Mouse (Mus musculus): ENCODE results near the gene Syce3.
"Not testable (repeated sequence)": the region's sequence is repeated elsewhere in the genome, so short reads cannot be mapped to it uniquely, and the experiment has no call there.

Gene Syce3

GRCm38 (mm10) chr15:89410118-89410517 lies at the start of gene Syce3:
Gene Syce3, minus strand, starts transcription at chr15:89410503.
- DNase-seq (ENCODE audit: low spot score in 2 of 2) = no peak

- no peak for DNase-seq (ENCODE audit: low spot score in 2 of 2)
Measured at GRCm38 (mm10) chr15:89459821-89460220, 49.5 kb upstream of the Syce3 start.

GRCm38 (mm10) chr15:89458942-89459341 lies 48.6 kb upstream of the Syce3 start:
- no peak for DNase-seq (ENCODE audit: low spot score in 2 of 2)

- no peak for DNase-seq (ENCODE audit: low spot score in 2 of 2)
Measured at GRCm38 (mm10) chr15:89455642-89456041, 45.3 kb upstream of the Syce3 start.

GRCm38 (mm10) chr15:89454857-89455256 lies 44.6 kb upstream of the Syce3 start:
- no peak for DNase-seq (ENCODE audit: low spot score in 2 of 2)

GRCm38 (mm10) chr15:89453865-89454478 lies 43.7 kb upstream of the Syce3 start, which contains the start of gene Mapk8ip2:
Gene Mapk8ip2, plus strand, starts transcription at chr15:89453913.
- no peak for DNase-seq (ENCODE audit: low spot score in 2 of 2)

GRCm38 (mm10) chr15:89452906-89453864 lies 42.9 kb upstream of the Syce3 start:
- DNase-seq (ENCODE audit: low spot score in 2 of 2) = peak; percentile 39 to 69

GRCm38 (mm10) chr15:89442486-89443070 lies 32.3 kb upstream of the Syce3 start:
- DNase-seq (ENCODE audit: low spot score in 2 of 2) = no peak

GRCm38 (mm10) chr15:89435878-89436277 lies 25.6 kb upstream of the Syce3 start:
- no peak for DNase-seq (ENCODE audit: low spot score in 2 of 2)

- no peak for DNase-seq (ENCODE audit: low spot score in 2 of 2)
Measured at GRCm38 (mm10) chr15:89434136-89434535, 23.8 kb upstream of the Syce3 start.

- no peak for DNase-seq (ENCODE audit: low spot score in 2 of 2)
Measured at GRCm38 (mm10) chr15:89432946-89433345, 22.6 kb upstream of the Syce3 start.

- no peak for DNase-seq (ENCODE audit: low spot score in 2 of 2)
Measured at GRCm38 (mm10) chr15:89431806-89432205, 21.5 kb upstream of the Syce3 start.

- DNase-seq (ENCODE audit: low spot score in 2 of 2) = no peak
Measured at GRCm38 (mm10) chr15:89431271-89431670, 21.0 kb upstream of the Syce3 start.

GRCm38 (mm10) chr15:89430771-89431170 lies 20.5 kb upstream of the Syce3 start:
- not testable (repeated sequence) for DNase-seq (ENCODE audit: low spot score in 2 of 2)

GRCm38 (mm10) chr15:89430341-89430740 lies 20.0 kb upstream of the Syce3 start:
- DNase-seq (ENCODE audit: low spot score in 2 of 2) = no peak

GRCm38 (mm10) chr15:89429352-89430221 lies 19.3 kb upstream of the Syce3 start, which contains the start of the genes C730034F03Rik, Gm44502 and Chkb:
Gene C730034F03Rik, plus strand, starts transcription at chr15:89429589.
Gene Gm44502, minus strand, starts transcription at chr15:89429696.
Gene Chkb, minus strand, starts transcription at chr15:89429908.
- DNase-seq (ENCODE audit: low spot score in 2 of 2) = peak; percentile 85 to 89

GRCm38 (mm10) chr15:89428821-89429351 lies 18.6 kb upstream of the Syce3 start:
- no peak for DNase-seq (ENCODE audit: low spot score in 2 of 2)

- no peak for DNase-seq (ENCODE audit: low spot score in 2 of 2)
Measured at GRCm38 (mm10) chr15:89428136-89428790, 18.0 kb upstream of the Syce3 start.

- no peak for DNase-seq (ENCODE audit: low spot score in 2 of 2)
Measured at GRCm38 (mm10) chr15:89426716-89427115, 16.4 kb upstream of the Syce3 start.

GRCm38 (mm10) chr15:89425711-89426121 lies 15.4 kb upstream of the Syce3 start, which contains the start of gene Cpt1b:
Gene Cpt1b, minus strand, starts transcription at chr15:89425863.
- no peak for DNase-seq (ENCODE audit: low spot score in 2 of 2)
